Mouse (Mus musculus): ENCODE data around the gene Prr12. TPM values are rescaled to one million over a fixed set of nuclear protein-coding genes. Genes with fewer than 3 reads are reported as not detected.

Prr12 gene
- polyA plus RNA-seq, 1 experiment from 2014 or later, result 13.8 TPM

DNA sequence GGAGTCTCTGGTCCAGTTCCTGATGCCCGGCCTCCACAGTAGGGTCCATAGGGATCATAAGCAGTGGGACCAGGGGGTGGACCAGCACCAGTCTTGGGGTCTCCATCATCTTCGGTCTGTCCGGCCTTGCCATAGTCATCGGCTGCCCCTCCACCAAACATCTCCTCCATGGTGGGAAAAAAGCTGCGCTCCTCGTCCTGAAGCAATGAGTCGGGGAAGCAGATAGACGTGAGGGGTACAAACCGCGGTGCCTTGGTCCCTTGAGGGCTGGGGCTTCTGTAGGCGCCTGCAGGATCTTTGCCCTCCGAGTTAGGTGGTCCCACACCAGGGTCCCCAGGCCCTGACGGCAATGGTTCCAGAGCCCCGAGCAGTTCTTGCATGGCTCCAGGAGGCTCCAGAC, 5.2 kb downstream of the Prr12 start:
- Histone ChIP-seq H3K9me3 (no peaks in the 10 kb centered on the region), H3K4me2 (no peak overlapping the region), H3K36me3 (peaks cover 79% of the 10 kb centered on the region), H3K9ac (no peak overlapping the region), H3K4me1 (replicated peaks) (peaks cover 36% of the 10 kb centered on the region), H3K4me3 (no peak overlapping the region), H3K27me3 (no peaks in the 10 kb centered on the region), H3K27ac (no peak overlapping the region)
- no peak for ATAC-seq (ENCODE audit: low FRiP score)
- 96% methylated on average over 14 of the region's 14 CpGs for WGBS

DNA sequence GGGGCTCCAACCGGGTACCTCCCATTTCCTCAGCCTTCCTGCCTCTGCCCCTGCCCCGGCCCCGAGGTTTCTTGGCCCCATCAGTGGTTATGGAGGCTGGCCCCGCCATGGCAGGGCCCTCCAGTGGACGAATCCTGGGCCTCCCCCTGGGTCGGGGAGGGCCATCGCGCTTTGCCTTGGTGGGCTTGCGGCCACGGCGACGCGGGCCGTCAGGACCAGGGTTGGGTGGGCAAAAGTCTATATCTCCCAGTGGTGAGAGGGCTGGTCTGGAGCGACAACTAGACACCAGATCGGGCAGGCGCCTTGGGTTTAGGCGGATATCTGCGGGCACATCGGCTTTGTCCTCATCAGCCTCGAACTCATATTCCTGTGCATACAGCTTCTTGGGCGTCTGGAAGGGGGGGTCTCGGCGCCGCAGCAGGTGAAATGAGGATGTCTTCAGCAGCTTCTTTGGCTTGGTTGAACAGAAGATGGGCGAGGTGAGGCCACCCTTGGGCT, 5.8 kb downstream of the Prr12 start:
- Histone ChIP-seq H3K36me3 (peaks cover 85% of the 10 kb centered on the region), H3K4me1 (replicated peaks) (peaks cover 35% of the 10 kb centered on the region), H3K4me2 (no peak overlapping the region), H3K27ac (no peak overlapping the region), H3K9ac (no peak overlapping the region), H3K4me3 (no peak overlapping the region), H3K9me3 (no peaks in the 10 kb centered on the region), H3K27me3 (no peaks in the 10 kb centered on the region)
- ATAC-seq (ENCODE audit: low FRiP score), result no peak
- WGBS, result 95% methylated on average over 24 of the region's 26 CpGs

DNA sequence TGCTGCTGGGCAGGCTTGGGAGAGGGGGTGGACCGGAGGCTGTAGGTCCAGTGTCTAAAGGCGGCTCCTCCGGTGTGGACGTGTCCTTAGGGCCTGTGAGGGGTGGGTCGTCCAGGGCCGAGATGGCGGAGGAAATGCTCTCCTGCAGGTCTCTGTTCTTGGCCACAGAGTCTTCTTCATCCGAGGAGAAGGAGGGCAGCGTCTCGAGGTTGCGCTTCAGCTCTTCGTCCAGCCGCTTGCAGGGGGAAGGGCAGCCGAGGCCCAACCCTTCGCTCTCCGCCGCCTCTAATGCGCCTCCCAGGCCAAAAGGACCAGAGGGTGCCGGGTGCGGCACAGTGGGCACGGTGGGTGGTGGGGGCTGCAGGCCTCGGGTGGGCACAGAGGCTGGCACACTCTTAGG, 6.9 kb downstream of the Prr12 start:
- no peaks in the 10 kb centered on the region for H3K9me3 ChIP-seq
- H3K4me2 ChIP-seq, result no peak overlapping the region
- ATAC-seq (ENCODE audit: low FRiP score), result no peak
- WGBS, result 95% methylated on average over 22 of the region's 22 CpGs
- H3K36me3 ChIP-seq, result peaks cover 96% of the 10 kb centered on the region
- no peaks in the 10 kb centered on the region for H3K27me3 ChIP-seq
- H3K4me1 ChIP-seq (replicated peaks), result peaks cover 24% of the 10 kb centered on the region
- H3K9ac ChIP-seq, result no peak overlapping the region
- no peak overlapping the region for H3K27ac ChIP-seq
- no peak overlapping the region for H3K4me3 ChIP-seq

DNA sequence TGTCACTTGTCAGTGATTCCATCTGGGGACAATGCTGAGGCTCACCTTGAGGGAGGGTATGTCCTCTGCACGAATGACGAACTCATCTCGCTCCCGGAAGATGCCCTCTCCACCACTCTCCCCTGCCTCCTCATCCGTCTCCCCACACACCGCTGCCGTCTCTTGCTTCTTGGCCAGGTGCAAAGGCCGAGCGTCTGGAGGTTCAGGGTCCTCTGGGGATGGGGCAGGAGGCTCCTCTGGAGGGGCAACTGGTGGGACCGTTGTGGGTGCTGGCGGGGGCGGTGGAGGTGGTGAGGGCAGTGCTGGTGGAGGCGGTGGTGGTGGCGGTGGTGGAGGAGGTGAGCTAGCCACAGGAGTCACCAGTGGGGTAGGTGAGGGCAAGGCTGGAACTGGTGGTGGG, 9.4 kb downstream of the Prr12 start:
- no peaks in the 10 kb centered on the region for H3K27me3 ChIP-seq
- H3K4me2 ChIP-seq, result no peak overlapping the region
- 96% methylated on average over 14 of the region's 14 CpGs for WGBS
- H3K27ac ChIP-seq, result no peak overlapping the region
- no peak overlapping the region for H3K4me3 ChIP-seq
- ATAC-seq (ENCODE audit: low FRiP score), result no peak
- peaks cover 6% of the 10 kb centered on the region; the same call in 1 of the 2 replicates for H3K4me1 ChIP-seq (replicated peaks)
- H3K36me3 ChIP-seq, result peaks cover 99% of the 10 kb centered on the region
- H3K9ac ChIP-seq, result no peak overlapping the region
- no peaks in the 10 kb centered on the region for H3K9me3 ChIP-seq

DNA sequence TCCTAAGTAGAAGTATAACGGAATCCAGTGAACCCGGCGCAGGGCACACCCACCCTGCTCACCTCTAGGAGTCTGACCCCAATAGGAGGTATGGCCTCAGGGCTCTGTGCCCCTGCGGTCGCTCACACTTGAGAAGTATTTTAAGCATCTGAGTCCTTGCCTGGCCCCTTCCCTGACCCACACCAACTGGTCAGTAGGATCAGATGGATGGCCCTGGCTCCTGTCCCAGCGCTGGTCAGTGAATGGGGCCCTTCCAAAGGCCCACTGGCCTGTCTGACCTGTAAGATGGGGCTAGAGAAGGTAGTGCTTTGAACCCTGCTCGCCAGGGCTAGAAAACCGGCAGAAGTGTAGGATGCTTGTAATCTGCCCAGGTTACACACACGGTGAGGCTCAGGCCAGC, 11.8 kb downstream of the Prr12 start:
- H3K36me3 ChIP-seq, result peaks cover 99% of the 10 kb centered on the region
- no peak for ATAC-seq (ENCODE audit: low FRiP score)
- no peaks in the 10 kb centered on the region for H3K27me3 ChIP-seq
- H3K9ac ChIP-seq, result no peak overlapping the region
- H3K27ac ChIP-seq, result no peak overlapping the region
- H3K4me3 ChIP-seq, result no peak overlapping the region
- no peak overlapping the region for H3K4me2 ChIP-seq
- H3K4me1 ChIP-seq (replicated peaks), result no peaks in the 10 kb centered on the region
- H3K9me3 ChIP-seq, result no peaks in the 10 kb centered on the region
- 96% methylated on average over 9 of the region's 9 CpGs for whole genome bisulfite sequencing

DNA sequence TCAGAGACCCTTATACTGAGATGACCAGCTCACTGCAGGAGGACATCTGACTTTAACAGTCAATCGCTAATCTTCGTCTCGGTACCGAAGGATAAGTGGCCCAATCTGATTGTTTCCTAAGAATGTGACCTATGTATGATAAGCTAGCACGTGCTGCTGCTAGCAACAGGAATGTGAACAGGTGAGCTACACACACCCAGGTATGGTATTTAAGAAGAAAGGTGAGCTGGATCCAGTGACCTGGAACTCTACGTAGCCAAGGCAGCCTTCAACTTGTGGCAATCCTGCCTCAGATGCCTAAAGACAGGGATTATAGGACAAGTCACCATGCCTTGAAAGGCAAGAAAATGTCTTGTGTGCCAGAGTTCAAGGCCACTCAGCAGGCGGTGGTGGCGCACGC, 14.3 kb downstream of the Prr12 start:
- H3K27me3 ChIP-seq, result no peaks in the 10 kb centered on the region
- H3K4me3 ChIP-seq, result no peak overlapping the region
- H3K4me1 ChIP-seq (replicated peaks), result no peaks in the 10 kb centered on the region
- peaks cover 99% of the 10 kb centered on the region for H3K36me3 ChIP-seq
- no peaks in the 10 kb centered on the region for H3K9me3 ChIP-seq
- H3K9ac ChIP-seq, result no peak overlapping the region
- ATAC-seq (ENCODE audit: low FRiP score), result no peak
- no peak overlapping the region for H3K27ac ChIP-seq
- no peak overlapping the region for H3K4me2 ChIP-seq
- WGBS, result 99% methylated on average over 9 of the region's 9 CpGs

DNA sequence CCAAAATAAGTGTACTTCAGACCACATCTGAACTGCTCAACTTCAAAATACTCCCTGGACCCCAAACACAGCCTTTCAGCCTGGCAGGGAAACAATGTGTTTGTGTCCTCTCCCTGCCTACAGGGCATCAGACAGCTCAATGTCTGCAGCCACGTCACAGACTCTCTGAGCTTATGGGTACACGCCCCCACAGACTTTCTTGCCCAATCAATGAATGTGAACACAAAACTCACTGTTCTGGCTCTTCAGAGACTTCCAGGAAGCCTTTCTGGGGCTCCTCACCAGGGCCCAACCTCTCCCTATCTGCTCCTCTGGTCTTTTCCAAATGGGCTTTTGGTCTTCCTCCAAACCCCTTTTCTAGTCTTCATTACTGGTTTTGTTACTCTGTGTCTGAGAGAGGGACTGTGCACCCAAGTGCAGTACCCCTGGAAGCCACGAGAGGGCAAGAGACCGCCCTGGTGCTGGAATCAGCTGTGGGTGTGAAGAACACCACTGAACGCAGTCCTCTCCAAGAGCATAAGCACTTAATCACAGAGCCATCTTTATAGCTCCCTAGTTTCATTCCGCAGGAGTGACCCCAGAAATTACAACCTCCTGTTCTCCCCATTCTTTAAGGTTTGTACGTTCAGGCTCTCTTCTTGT, 14.8 kb downstream of the Prr12 start:
- Histone ChIP-seq H3K4me3 (no peak overlapping the region), H3K4me2 (no peak overlapping the region), H3K4me1 (replicated peaks) (no peaks in the 10 kb centered on the region), H3K27me3 (no peaks in the 10 kb centered on the region), H3K9ac (no peak overlapping the region), H3K36me3 (peaks cover 99% of the 10 kb centered on the region), H3K27ac (no peak overlapping the region), H3K9me3 (no peaks in the 10 kb centered on the region)
- WGBS, result 70% methylated on average over 7 of the region's 7 CpGs
- ATAC-seq (ENCODE audit: low FRiP score), result no peak

DNA sequence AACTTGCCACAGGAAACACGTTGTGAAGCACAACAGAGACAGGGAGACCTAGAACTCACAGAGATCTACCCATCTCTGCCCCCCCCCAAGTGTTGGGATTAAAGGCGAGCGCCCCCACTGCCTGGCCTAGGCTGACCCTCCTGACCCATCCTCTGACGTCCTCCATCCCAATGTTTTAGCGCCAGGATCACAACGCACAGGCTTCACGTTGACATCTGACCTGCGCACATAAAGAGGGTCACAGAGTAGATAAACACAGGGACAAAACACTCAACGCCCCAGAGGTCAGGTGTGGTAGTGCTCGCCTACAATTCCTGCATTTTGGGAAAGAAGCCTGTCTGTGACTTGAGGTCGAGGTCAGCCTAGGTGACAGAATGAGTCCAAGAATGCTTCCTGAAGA, 16.0 kb downstream of the Prr12 start:
- no peak for ATAC-seq (ENCODE audit: low FRiP score)
- Histone ChIP-seq H3K9me3 (no peaks in the 10 kb centered on the region), H3K4me3 (no peak overlapping the region), H3K27ac (no peak overlapping the region), H3K4me2 (no peak overlapping the region), H3K9ac (no peak overlapping the region), H3K36me3 (peaks cover 99% of the 10 kb centered on the region), H3K27me3 (no peaks in the 10 kb centered on the region), H3K4me1 (replicated peaks) (no peaks in the 10 kb centered on the region)
- WGBS, result 90% methylated on average over 11 of the region's 11 CpGs

DNA sequence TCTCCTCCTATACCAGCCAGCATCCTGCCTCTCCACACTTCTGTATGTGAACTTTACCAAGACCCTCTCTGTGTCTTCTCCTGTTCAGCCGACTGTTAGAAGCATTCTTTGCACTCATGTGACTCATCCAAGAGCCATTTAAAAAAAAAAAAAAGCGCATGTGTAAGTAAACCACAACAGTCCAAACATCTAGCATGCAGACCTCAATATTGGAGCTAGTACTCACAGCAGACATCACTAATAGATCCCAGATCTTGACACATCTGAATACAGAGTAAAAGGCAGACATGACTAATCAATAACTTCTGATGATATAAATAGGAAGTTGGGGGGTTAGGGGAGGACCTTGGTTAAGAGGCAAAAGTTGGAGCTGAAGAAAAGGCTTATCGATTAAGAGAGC, 17.1 kb downstream of the Prr12 start:
- H3K36me3 ChIP-seq, result peaks cover 99% of the 10 kb centered on the region
- WGBS, result 96% methylated on average over 3 of the region's 3 CpGs
- no peaks in the 10 kb centered on the region for H3K4me1 ChIP-seq (replicated peaks)
- H3K9me3 ChIP-seq, result no peaks in the 10 kb centered on the region
- H3K27me3 ChIP-seq, result no peaks in the 10 kb centered on the region
- H3K27ac ChIP-seq, result no peak overlapping the region
- no peak for ATAC-seq (ENCODE audit: low FRiP score)
- no peak overlapping the region for H3K9ac ChIP-seq
- no peak overlapping the region for H3K4me3 ChIP-seq
- no peak overlapping the region for H3K4me2 ChIP-seq

DNA sequence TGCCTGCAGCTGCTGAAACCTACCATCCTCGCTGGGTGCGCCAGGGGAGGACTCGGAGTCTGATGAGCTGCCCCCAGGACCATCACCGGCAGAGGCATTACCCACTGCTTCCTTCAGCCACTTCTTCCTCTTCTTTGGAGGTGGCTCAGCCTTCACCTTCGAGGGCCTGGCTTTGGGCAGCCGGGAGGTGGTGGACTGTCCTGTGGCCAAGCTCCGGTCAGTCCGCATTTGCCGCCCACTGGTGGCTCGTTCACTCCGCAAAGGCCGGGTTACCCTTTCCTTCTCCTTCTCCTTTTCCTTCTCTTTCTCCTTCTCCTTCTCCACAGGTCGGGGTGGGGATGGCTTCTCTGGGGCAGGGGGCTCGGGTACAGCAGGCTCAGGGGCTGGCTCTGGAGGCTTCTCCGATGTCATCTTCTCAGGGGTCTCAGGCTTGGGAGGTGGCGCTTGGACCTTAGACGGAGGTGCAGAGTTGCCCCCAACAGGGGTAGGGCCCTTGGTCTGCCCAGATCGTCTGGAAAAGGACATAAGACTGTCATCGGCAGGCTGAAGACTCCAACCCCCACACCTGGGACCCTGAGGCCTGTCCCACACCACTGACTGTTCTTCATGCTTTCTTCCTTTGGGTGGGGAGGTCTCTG, 18.8 kb downstream of the Prr12 start:
- Histone ChIP-seq H3K27me3 (no peaks in the 10 kb centered on the region), H3K36me3 (peaks cover 99% of the 10 kb centered on the region), H3K27ac (no peak overlapping the region), H3K4me3 (no peak overlapping the region), H3K9ac (no peak overlapping the region), H3K9me3 (no peaks in the 10 kb centered on the region), H3K4me2 (no peak overlapping the region), H3K4me1 (replicated peaks) (no peaks in the 10 kb centered on the region)
- no peak for ATAC-seq (ENCODE audit: low FRiP score)
- 94% methylated on average over 19 of the region's 19 CpGs for WGBS

DNA sequence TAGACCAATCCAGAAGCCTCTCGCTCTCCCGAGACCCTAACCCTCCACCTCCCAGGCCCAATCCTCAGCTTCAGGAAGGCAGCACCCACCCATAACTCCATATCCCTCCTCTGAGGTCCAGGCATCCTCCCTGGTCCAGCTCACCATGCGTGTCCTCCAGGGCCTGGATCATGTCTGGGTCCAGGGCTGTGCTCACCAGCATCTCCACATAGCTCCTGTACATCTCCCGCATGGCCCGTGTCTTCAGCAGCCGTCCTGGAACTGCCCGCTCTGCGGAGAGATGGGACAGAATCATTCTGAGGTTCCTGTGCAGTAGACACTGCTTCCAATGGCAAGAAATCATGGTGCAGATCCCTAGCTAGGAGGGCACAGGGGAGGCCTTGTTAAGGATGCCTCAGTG, 21.8 kb downstream of the Prr12 start:
- Histone ChIP-seq H3K9ac (0 out of 2 replicates have a peak overlapping the region, but pooled peaks have one; percentile 20), H3K4me2 (no peak overlapping the region), H3K9me3 (no peaks in the 10 kb centered on the region), H3K27me3 (no peaks in the 10 kb centered on the region), H3K4me1 (replicated peaks) (peaks cover 12% of the 10 kb centered on the region), H3K27ac (no peak overlapping the region), H3K4me3 (no peak overlapping the region), H3K36me3 (peaks cover 95% of the 10 kb centered on the region)
- WGBS, result 99% methylated on average over 8 of the region's 8 CpGs
- no peak for ATAC-seq (ENCODE audit: low FRiP score)

DNA sequence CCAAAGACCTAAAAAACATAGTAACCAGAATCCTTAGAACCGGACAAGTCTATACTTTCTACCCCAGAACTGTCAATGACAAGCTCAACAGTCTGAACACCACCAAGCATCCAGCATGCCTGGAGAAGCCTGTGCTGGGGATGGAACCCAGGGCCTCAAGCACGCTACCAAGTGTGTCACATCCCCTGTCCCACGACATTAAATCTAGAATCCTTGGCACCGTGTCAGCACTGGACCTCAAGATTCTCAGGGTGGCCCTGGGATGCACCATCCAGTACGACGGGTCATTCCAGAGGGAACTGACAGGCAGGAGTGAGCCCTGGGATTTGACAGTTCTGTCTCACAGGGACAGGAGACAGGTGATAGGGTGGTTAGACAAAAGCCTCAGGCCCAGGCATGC, 22.7 kb downstream of the Prr12 start:
- WGBS, result 92% methylated on average over 6 of the region's 6 CpGs
- H3K27ac ChIP-seq, result no peak overlapping the region
- ATAC-seq (ENCODE audit: low FRiP score), result no peak
- no peaks in the 10 kb centered on the region for H3K27me3 ChIP-seq
- H3K9me3 ChIP-seq, result no peaks in the 10 kb centered on the region
- 0 out of 2 replicates have a peak overlapping the region, but pooled peaks have one; percentile 13 for H3K9ac ChIP-seq
- H3K4me3 ChIP-seq, result no peak overlapping the region
- no peak overlapping the region for H3K4me2 ChIP-seq
- peaks cover 86% of the 10 kb centered on the region for H3K36me3 ChIP-seq
- peaks cover 15% of the 10 kb centered on the region for H3K4me1 ChIP-seq (replicated peaks)

DNA sequence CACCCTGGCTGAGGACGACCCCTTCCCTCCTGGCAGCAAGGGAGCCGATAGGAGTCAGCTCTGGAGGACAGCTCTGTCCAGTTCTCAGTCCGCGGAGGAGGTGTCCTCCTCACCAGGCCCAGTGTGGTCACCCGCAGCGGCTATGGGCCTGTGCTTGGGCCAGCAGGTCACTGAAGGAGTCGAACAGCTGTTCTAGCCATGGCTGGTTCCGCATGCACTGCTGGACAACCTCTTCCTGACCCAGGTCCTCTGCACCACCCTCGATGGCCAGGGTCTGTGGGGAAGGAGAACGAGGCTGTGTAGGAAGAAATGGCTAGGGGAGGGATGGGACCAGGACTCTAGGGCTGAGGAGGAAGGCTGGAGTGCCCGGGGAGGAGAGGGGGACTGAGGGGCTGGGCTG, 24.3 kb downstream of the Prr12 start:
- Histone ChIP-seq H3K9me3 (no peaks in the 10 kb centered on the region), H3K4me3 (no peak overlapping the region), H3K4me2 (no peak overlapping the region), H3K9ac (no peak overlapping the region), H3K4me1 (replicated peaks) (peaks cover 15% of the 10 kb centered on the region), H3K27ac (no peak overlapping the region), H3K36me3 (peaks cover 70% of the 10 kb centered on the region), H3K27me3 (no peaks in the 10 kb centered on the region)
- WGBS, result 91% methylated on average over 11 of the region's 11 CpGs
- ATAC-seq (ENCODE audit: low FRiP score), result no peak

All from hindbrain, embryonic 13.5 days (tissue).